Mouse (Mus musculus): Measurements from ENCODE around the gene Olfr727.

The Olfr727 gene

DNA sequence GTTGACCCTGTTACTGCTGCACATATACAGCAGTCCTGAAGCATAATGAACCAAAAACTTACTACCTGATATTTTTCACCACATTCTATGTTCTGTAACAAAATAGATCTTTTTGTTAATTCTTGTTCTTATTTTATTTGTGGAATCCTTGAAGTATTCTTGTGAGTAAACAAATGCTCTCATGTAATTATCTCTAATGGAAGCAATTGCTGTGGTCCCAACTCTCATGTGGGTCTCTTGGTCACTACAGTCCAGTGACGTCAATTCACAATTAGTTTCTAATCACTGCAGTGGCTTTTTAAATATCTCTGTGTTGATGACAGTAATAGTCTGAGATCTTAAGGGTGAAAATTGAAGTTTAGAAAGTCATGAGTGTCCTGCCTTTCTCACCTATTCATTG is at the start of gene Olfr727:
Gene Olfr727 (plus strand): TSS at position 301 of the 400 bp plus-strand sequence.
- DNase-seq: no peak

DNA sequence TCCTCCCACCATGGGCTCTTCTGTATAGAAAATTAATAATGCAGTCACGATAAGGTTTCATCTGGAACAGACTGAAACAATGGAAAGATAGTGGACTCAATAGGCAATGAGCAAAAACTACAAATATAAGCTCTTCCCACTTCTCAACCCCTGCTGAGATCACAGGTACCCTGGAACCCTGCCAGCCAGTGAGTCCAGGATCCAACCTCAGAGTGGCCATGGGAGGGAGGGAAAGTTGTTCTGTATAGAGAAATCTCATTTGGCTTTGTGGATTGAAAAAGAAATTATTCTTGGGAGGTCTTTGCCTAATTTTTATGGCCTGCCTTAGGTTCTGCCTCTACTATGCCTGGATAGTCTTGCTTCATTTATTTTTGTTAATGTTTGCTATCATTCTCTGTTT is 32.1 kb upstream of the Olfr727 start, which contains the start of gene Olfr726:
Gene Olfr726 (minus strand): TSS at position 101 of the 400 bp plus-strand sequence.
- no peak for DNase-seq

DNA sequence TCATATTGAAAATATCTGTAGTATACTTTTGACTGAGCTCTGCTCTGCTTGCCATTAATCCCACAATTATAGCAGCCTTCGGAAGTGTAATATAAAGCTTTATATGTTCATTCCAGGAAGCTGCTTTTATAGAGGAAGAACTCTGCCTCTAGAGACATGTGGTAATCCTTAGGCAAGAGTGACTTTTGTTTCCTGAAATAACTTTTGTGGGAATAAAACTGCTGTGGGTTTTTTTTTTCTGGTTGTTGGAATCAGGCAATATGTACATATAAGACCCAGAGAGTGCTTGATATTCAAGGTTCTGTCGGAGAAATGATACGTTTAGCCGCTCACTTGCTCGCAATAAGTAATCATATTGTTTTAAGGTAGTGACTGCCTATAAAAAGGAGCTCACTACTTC is 19.6 kb downstream of the Olfr727 start, which contains the start of gene Olfr728:
Gene Olfr728 (minus strand): TSS at position 101 of the 400 bp plus-strand sequence.
- DNase-seq: no peak

DNA sequence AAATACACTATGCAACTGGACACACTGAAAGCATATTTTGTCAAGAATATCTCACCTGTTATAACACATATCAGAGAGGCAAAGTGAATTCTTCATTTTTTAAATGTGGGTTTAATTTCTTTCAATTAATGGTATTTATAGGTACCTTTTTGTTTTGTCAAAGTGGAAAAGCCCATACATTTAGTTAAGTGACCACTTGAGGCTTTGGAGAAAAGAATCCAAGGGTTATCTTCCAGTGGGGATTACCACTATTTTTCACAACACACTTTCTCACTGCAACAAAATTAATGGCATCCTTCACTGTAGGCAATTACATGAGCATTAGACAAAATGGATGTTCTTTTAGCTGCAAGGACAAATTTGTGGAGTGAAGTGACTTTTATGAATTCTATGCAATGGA is 29.8 kb downstream of the Olfr727 start, which contains the start of gene Olfr729:
Gene Olfr729 (minus strand): TSS at position 101 of the 400 bp plus-strand sequence.
- DNase-seq: no peak
